Mouse (Mus musculus): ENCODE results near the gene Strip2.

DNA sequence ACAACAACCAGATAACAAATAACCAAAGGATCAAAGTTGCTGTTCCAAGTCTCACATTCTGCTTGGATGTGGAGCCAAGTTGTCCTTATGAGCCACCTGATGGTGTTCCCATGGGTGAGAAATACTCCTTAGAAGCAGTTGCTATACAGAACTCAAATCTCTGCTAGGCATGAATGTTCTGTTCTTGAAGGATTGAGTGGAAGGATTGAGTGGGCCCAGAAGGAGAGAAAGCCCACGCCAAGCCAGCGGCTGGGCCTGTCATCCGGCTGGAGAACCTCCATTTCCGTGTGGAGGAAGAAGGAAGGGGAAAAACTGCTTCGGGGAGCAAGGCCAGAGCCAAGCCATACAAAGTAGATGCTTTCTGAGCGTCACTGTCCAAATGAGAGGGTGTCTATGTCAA is 44.3 kb downstream of the Strip2 start:
- TF ChIP-seq SMC3 (IDR thresholded peaks at IDR 0.05; ENCODE audit: low read depth, low read length) (no peak), USF1 (IDR thresholded peaks at IDR 0.05; ENCODE audit: low read depth, low read length) (no peak), CHD1 (IDR thresholded peaks at IDR 0.05; ENCODE audit: low read depth, low read length) (no peak), POLR2A (IDR thresholded peaks at IDR 0.05; ENCODE audit: control insufficient read depth in 1 of 2, insufficient read depth in 1 of 2, low read depth in 1 of 2, low read length in 2 of 2, poor library complexity in 1 of 2) (no peak)
